8 mouse cellular contexts compared by ENCODE assay signal in the genomic region with DNA sequence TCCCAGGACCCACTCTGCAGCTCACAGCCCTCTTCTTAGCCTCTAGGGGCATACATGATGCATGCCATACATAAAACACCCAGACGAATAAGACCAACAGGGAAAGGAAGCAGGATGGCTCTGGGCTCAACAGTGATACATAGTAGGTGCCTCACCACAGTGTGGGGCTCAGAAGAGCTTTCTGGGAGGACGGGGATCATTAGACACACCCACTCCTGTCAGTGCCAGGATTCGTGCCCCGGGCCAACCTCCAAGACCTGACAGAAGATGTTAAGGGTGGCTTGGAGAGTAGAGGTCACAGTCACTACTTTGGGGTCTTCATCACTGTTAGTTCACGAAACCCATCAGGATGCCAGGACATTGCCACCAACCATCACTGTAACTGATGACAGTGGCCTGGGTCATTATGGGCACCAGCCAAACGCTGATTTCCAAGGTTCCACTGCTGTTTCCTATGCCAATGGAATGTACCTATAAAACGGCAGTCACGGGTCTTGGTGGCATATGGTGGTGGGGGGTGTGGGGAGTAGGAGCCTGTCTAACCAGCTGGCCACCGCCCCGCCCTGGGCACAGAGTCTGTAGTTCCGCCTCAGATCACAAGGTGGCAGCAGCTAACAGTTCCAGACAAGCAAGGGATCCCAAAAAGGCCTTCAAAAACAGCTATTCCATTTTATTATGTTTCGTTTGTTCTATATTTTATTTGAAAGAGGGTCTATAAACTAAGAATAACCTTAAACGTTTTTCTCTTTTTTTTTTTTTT. TPM values are rescaled to one million over a fixed set of nuclear protein-coding genes. Genes with fewer than 3 reads are reported as not detected.
DNase-seq lines count a peak whose midpoint lies in the region; ATAC-seq lines count a peak whose summit lies in the region.

No protein-coding gene starts in this region.

- no peak overlapping the region for H3K4me3 ChIP-seq in heart, embryonic 12.5 days
- no peak overlapping the region for H3K4me3 ChIP-seq in intestine, embryonic 15.5 days (replicated peaks)
- no peak overlapping the region for H3K4me3 ChIP-seq in midbrain, embryonic 11.5 days (ENCODE audit: low read depth, low read length)

- WGBS in heart, embryonic 12.5 days: 20% methylated on average over 13 of the region's 13 CpGs
- WGBS in intestine, embryonic 15.5 days: 16% methylated on average over 13 of the region's 13 CpGs
- 27% methylated on average over 13 of the region's 13 CpGs for WGBS in midbrain, embryonic 11.5 days

- no peak overlapping the region for H3K4me2 ChIP-seq in heart, embryonic 12.5 days
- no peak overlapping the region for H3K4me2 ChIP-seq in intestine, embryonic 15.5 days (replicated peaks)
- no peak overlapping the region for H3K4me2 ChIP-seq in midbrain, embryonic 11.5 days

- 0 out of 2 replicates have a peak, but pooled peaks cover 3% of the 10 kb centered on the region for H3K9me3 ChIP-seq in heart, embryonic 12.5 days (replicated peaks)
- H3K9me3 ChIP-seq in intestine, embryonic 15.5 days: no peaks in the 10 kb centered on the region
- H3K9me3 ChIP-seq in midbrain, embryonic 11.5 days (ENCODE audit: control insufficient read depth, low read length): no peaks in the 10 kb centered on the region

- no peak overlapping the region for H3K9ac ChIP-seq in heart, embryonic 12.5 days
- no peak overlapping the region for H3K9ac ChIP-seq in intestine, embryonic 15.5 days
- no peak overlapping the region for H3K9ac ChIP-seq in midbrain, embryonic 11.5 days (ENCODE audit: low read length)

- intact Hi-C loops in left cerebral cortex, postnatal 10 days (cut with DNase I): loop anchor here (2.0 kb wide), 1 partner anchor 46 kb away; no protein-coding TSS in a partner anchor

- no peak for ATAC-seq in heart, embryonic 12.5 days (ENCODE audit: insufficient number of reproducible peaks, low FRiP score)
- ATAC-seq in intestine, embryonic 15.5 days: peak; percentile 10; the same call in 1 of the 2 replicates
- ATAC-seq in midbrain, embryonic 11.5 days (ENCODE audit: low FRiP score): peak; percentile 49; the same call in 1 of the 2 replicates

- H3K36me3 ChIP-seq in heart, embryonic 12.5 days: peaks cover 39% of the 10 kb centered on the region
- peaks cover 26% of the 10 kb centered on the region for H3K36me3 ChIP-seq in intestine, embryonic 15.5 days
- H3K36me3 ChIP-seq in midbrain, embryonic 11.5 days (ENCODE audit: control insufficient read depth, insufficient read depth, low read length): peaks cover 14% of the 10 kb centered on the region

- H3K27me3 ChIP-seq in heart, embryonic 12.5 days (replicated peaks): no peaks in the 10 kb centered on the region
- H3K27me3 ChIP-seq in intestine, embryonic 15.5 days (replicated peaks): no peaks in the 10 kb centered on the region
- H3K27me3 ChIP-seq in midbrain, embryonic 11.5 days (ENCODE audit: control insufficient read depth, insufficient read depth, low read length): no peaks in the 10 kb centered on the region

- H3K4me1 ChIP-seq in heart, embryonic 12.5 days (replicated peaks): peaks cover 38% of the 10 kb centered on the region
- H3K4me1 ChIP-seq in intestine, embryonic 15.5 days (replicated peaks): peaks cover 23% of the 10 kb centered on the region
- H3K4me1 ChIP-seq in midbrain, embryonic 11.5 days (ENCODE audit: control insufficient read depth, insufficient read depth, low read length): no peaks in the 10 kb centered on the region

- DNase-seq in heart, adult 11 months: peak; percentile 98
- peak; percentile 97 to 98 for DNase-seq in cerebellum, postnatal 14 days
- peak; percentile 77 to 91 for DNase-seq in frontal cortex, postnatal 14 days (ENCODE audit: low spot score in 2 of 2)
- DNase-seq in left cerebral cortex, postnatal 10 days (ENCODE audit: extremely low spot score in 1 of 2, low spot score in 2 of 2): peak; percentile 88
- peak; percentile 98 for DNase-seq in midbrain, embryonic 11.5 days (ENCODE audit: low spot score, missing footprints)
- DNase-seq in skeletal muscle tissue, adult 2 months (ENCODE audit: low read depth, low spot score): peak; percentile 47

- H3K27ac ChIP-seq in heart, embryonic 12.5 days (ENCODE audit: poor library complexity, severe bottlenecking): no peak overlapping the region
- no peak overlapping the region for H3K27ac ChIP-seq in intestine, embryonic 15.5 days
- no peak overlapping the region for H3K27ac ChIP-seq in midbrain, embryonic 11.5 days (ENCODE audit: low read depth, low read length)

RNA-seq across cellular contexts. Expression of a gene that starts 16.5 kb away (rescaled TPM):
- polyA plus RNA-seq in heart, embryonic 12.5 days (2016; fragmentation: Nextera tagmentation; extraction: Ambion mirVana): 406 and 412 TPM in 2 replicates
- 485 and 544 TPM in 2 replicates for polyA plus RNA-seq in intestine, embryonic 15.5 days (2015; fragmentation: Nextera tagmentation; extraction: Ambion mirVana)
- total RNA-seq in left cerebral cortex, postnatal 10 days (2021): 100 to 1,000 TPM; 148 to 157 TPM
- 899 and 948 TPM in 2 replicates for polyA plus RNA-seq in midbrain, embryonic 11.5 days (2014; fragmentation: Nextera tagmentation; extraction: Ambion mirVana)

RNA-seq across cellular contexts. Expression of a gene that starts 41.1 kb away (rescaled TPM):
- polyA plus RNA-seq in heart, embryonic 12.5 days (2016; fragmentation: Nextera tagmentation; extraction: Ambion mirVana): 91.0 and 94.3 TPM in 2 replicates
- 90.0 and 90.7 TPM in 2 replicates for polyA plus RNA-seq in intestine, embryonic 15.5 days (2015; fragmentation: Nextera tagmentation; extraction: Ambion mirVana)
- 10 to 100 TPM; 54.9 to 60.3 TPM for total RNA-seq in left cerebral cortex, postnatal 10 days (2021)
- 130 and 139 TPM in 2 replicates for polyA plus RNA-seq in midbrain, embryonic 11.5 days (2014; fragmentation: Nextera tagmentation; extraction: Ambion mirVana)

RNA-seq across cellular contexts. Expression of a gene that starts 41.8 kb away (rescaled TPM):
- 43.2 and 45.3 TPM in 2 replicates for polyA plus RNA-seq in heart, embryonic 12.5 days (2016; fragmentation: Nextera tagmentation; extraction: Ambion mirVana)
- polyA plus RNA-seq in intestine, embryonic 15.5 days (2015; fragmentation: Nextera tagmentation; extraction: Ambion mirVana): 92.2 and 98.3 TPM in 2 replicates
- total RNA-seq in left cerebral cortex, postnatal 10 days (2021): 10 to 100 TPM; 34.2 to 40.4 TPM
- 16.1 and 17.4 TPM in 2 replicates for polyA plus RNA-seq in midbrain, embryonic 11.5 days (2014; fragmentation: Nextera tagmentation; extraction: Ambion mirVana)

Comparison
In these comparisons a context has a peak if more than half of its experiments do, and no peak if none do; other contexts are left out.
1. DNase-seq: peak in every context shown above with its lines; median percentile 98 in heart, adult 11 months; 98 in midbrain, embryonic 11.5 days; 98 in cerebellum, postnatal 14 days; 88 in left cerebral cortex, postnatal 10 days; 84 in frontal cortex, postnatal 14 days; 47 in skeletal muscle tissue, adult 2 months.